Mouse (Mus musculus) heart, embryonic 12.5 days (tissue): ENCODE measurements around the gene Foxi1. TPM values are rescaled to one million over a fixed set of nuclear protein-coding genes. Genes with fewer than 3 reads are reported as not detected.

Source experiments
- ATAC-seq: fragments of 200-750 bp; cut with Nextera tagmentation; 2 replicates; pipeline ENCODE4 v1.8.0; 2017; ENCODE audit warnings: moderate TSS enrichment, moderate library complexity; ENCODE audit not compliant: insufficient number of reproducible peaks, low FRiP score
- H3K27ac ChIP-seq: fragments of 300-500 bp; sonication (generic); 2 replicates; pipeline ENCODE4 v1.5.1; 2016; ENCODE audit warnings: mild to moderate bottlenecking, moderate library complexity; ENCODE audit not compliant: poor library complexity, severe bottlenecking
- H3K27me3 ChIP-seq: fragments of 300-500 bp; sonication (generic); replicated peaks from 2 replicates; pipeline ENCODE4 v1.6.1; 2016; ENCODE audit warnings: mild to moderate bottlenecking, moderate library complexity
- H3K36me3 ChIP-seq: fragments of 300-500 bp; sonication (generic); 2 replicates; pipeline ENCODE4 v1.6.1; 2016; ENCODE audit warnings: mild to moderate bottlenecking, moderate library complexity
- H3K4me1 ChIP-seq: fragments of 300-500 bp; sonication (generic); replicated peaks from 2 replicates; pipeline ENCODE4 v1.6.1; 2016; ENCODE audit warnings: mild to moderate bottlenecking
- H3K4me2 ChIP-seq: fragments of 300-500 bp; sonication (generic); 2 replicates; pipeline ENCODE4 v1.6.1; 2016; ENCODE audit warnings: mild to moderate bottlenecking, moderate library complexity
- H3K4me3 ChIP-seq: fragments of 300-500 bp; sonication (generic); 2 replicates; pipeline ENCODE4 v1.5.1; 2016; ENCODE audit warnings: mild to moderate bottlenecking
- H3K9ac ChIP-seq: fragments of 300-500 bp; sonication (generic); 2 replicates; pipeline ENCODE4 v1.6.1; 2016; ENCODE audit warnings: mild to moderate bottlenecking, moderate library complexity
- H3K9me3 ChIP-seq: fragments of 300-500 bp; sonication (generic); replicated peaks from 2 replicates; pipeline ENCODE4 v1.6.1; 2016; ENCODE audit warnings: mild to moderate bottlenecking, moderate library complexity
- WGBS: fragments of 180-500 bp; shearing (Covaris S2); methylation state at CpG from one replicate; pipeline ENCODE4 v1.1.7; 2016; 5-methylcytosine and 5-hydroxymethylcytosine counted together
- polyA plus RNA-seq: library from polyadenylated mRNA; unstranded; fragments of >200 nt; fragmentation: Nextera tagmentation; extraction: Ambion mirVana; gene quantifications from 2 replicates; pipeline ENCODE4 v1.2.1, GENCODE M21; 2016

The Foxi1 gene
- polyA plus RNA-seq, 1 experiment from 2014 or later = not detected

DNA sequence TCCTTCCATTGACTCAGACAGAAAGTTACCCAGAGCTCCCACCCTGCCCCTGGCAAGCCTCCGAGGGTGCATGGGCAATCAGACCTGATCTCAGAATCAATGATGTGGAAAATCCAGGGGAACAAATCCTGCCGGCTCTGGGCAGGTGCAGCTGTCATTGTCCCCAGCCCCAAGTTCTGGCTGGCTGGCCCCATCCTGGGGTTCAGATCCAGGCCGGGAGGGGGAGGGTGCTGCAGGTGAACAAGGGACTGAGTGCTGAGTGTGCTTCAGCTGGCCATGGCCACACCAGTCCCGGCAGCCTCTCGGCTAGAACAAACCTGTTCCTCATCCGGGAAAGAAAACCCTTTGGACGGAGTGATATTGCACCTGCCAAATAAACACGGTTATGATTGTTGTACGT lies 49.0 kb downstream of the Foxi1 start:
- Histone ChIP-seq H3K4me3 (no peak overlapping the region), H3K4me2 (no peak overlapping the region), H3K27me3 (0 out of 2 replicates have a peak, but pooled peaks cover 4% of the 10 kb centered on the region), H3K9ac (no peak overlapping the region), H3K36me3 (no peaks in the 10 kb centered on the region), H3K27ac (no peak overlapping the region), H3K4me1 (no peaks in the 10 kb centered on the region), H3K9me3 (0 out of 2 replicates have a peak, but pooled peaks cover 5% of the 10 kb centered on the region)
- 82% methylated on average over 9 of the region's 9 CpGs for WGBS
- no peak for ATAC-seq

DNA sequence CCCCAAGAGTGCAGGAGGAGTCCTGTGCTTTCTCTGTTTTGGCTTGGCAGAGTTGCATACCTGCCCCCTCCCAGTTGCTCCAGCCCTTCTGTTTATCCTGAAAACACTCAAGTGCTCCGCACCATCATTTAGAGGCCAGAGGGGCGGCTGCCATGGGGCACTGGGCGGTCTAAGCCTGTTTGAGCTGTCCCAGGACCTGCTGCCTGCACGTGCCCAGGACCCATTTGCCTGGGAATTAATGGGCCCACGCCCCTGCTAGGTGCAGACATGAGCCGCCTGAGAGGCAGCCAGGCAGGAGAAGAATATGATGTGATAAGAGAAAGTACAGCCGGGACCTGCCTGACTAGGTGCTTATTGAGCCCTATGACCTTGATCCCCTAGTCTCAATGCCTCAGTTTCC lies 52.7 kb downstream of the Foxi1 start:
- Histone ChIP-seq H3K9ac (no peak overlapping the region), H3K36me3 (no peaks in the 10 kb centered on the region), H3K9me3 (no peaks in the 10 kb centered on the region), H3K4me1 (no peaks in the 10 kb centered on the region), H3K4me3 (no peak overlapping the region), H3K27me3 (0 out of 2 replicates have a peak, but pooled peaks cover 8% of the 10 kb centered on the region), H3K4me2 (no peak overlapping the region), H3K27ac (no peak overlapping the region)
- 59% methylated on average over 7 of the region's 7 CpGs for WGBS
- no peak for ATAC-seq

Other genes starting within 250 kb of the Foxi1 start
- gene Kcnmb1, start 245.1 kb downstream of the Foxi1 start, polyA plus RNA-seq = 4.6 and 4.7 TPM in 2 replicates
- 0.24 and 0.54 TPM in 2 replicates for gene Kcnip1, start 214.9 kb downstream of the Foxi1 start, polyA plus RNA-seq
- 1.3 TPM in 2 replicates for gene Lcp2, start 161.2 kb downstream of the Foxi1 start, polyA plus RNA-seq
- not detected in 2 replicates for gene 4930469K13Rik, start 109.5 kb downstream of the Foxi1 start, polyA plus RNA-seq
- 0.55 and 0.61 TPM in 2 replicates for gene Fam196b, start 106.7 kb upstream of the Foxi1 start, polyA plus RNA-seq